Mouse (Mus musculus) CD4-positive, CD25-positive, alpha-beta regulatory T cell, adult 4 months (primary cell): ENCODE measurements around the gene Alg13. TPM values are rescaled to one million over a fixed set of nuclear protein-coding genes. Genes with fewer than 3 reads are reported as not detected.
A peak's percentile ranks its signal among the peaks of the same experiment; 100 is the strongest.

Experiments
- ATAC-seq: one replicate; pipeline ENCODE4 v1.8.0; 2017
- polyA plus RNA-seq, 2 experiments: library from polyadenylated mRNA; unstranded; fragments of 100-300 nt; shearing (Covaris generic); gene quantifications; one replicate each; pipeline ENCODE4 v1.2.1; 2017

The Alg13 gene
- 1 to 10 TPM; 4.5 to 8.1 TPM for polyA plus RNA-seq

DNA sequence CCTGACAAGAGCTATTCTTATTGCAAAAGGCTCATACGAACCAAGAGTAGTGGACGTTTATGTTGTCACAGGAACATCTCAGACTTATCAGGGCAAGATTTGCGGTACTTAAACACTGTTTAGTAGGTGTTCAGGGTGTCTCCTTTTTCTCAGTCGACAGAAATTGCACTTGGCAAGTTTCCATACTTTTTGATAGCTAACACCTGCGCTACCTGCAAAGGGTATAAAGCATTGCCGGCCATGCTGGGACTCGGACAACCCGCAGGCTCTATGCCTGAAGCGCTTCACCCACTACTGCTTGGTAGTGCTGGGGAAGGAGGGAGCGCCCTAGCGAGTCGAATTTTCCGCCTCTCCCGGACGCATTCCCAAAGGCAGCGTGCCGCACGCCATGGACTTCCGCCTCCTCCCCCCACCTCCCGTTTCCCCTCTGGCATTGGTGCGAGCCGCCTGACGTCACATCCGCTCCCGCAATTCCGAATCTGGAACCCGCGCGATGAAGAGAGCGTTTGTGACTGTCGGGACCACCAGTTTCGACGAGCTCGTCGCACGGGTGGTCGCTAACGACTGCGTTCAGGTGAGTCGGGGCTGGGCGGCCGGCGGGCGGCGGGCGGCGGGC lies at the start of gene Alg13:
Gene Alg13 (plus strand): TSS at position 257 of the 616 bp plus-strand sequence.
- ATAC-seq: peak; percentile 87

DNA sequence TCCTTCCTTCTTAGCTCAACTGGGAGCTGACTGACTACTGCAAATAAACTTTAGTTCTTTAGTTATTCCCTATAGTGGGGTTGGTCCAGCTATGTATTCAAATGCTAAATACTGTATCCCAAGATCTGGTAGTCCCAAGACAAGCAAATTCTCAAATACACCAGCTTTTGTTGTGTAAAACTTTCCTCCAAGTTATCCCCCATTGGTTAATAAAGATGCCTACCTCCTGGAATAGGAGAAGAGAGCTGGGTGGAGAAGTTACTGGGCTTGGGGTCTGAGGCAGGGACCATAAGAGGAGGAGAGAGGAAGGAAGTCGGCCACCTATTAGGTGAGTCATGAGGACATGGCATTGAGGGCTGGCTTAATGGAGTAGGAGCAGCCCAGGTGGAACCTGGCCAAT lies 49.0 kb upstream of the Alg13 start:
- ATAC-seq: no peak

DNA sequence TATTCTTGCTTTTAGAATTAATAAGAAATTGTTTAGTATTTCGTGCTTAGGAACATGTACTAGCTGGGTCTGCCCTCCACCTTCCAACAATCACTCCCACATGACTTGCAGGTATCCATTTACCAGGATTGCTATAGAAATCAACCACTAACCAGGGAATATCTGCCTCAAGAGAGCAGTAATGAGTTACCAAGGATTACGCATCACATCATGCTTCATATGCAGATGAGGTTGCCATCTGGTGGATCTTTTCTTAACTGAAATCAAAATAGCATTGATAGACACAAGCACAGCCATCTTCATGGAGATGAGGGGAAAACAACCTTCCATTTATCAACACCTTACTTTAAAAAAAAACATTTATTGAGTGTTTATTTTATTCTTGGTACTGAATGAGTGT lies 16.1 kb upstream of the Alg13 start:
- ATAC-seq: no peak

DNA sequence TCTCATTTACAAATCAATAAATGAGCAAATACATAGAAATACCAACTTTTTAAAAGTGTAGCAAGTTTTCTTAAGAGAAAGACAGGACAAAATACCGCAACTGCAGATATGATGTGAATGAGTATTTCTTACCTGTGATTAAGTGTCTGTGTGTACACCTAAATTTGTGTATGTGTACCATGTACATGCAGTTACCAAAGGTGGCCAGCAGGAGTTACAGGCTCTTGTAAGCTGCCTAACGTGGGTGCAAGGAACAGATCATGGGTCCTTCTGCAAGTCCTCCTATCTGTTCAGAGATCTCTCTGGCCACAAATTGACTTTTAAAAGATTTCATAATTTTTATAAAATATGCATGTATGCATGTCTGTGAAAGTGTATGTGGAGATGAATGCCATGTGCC lies 11.9 kb upstream of the Alg13 start:
- no peak for ATAC-seq

DNA sequence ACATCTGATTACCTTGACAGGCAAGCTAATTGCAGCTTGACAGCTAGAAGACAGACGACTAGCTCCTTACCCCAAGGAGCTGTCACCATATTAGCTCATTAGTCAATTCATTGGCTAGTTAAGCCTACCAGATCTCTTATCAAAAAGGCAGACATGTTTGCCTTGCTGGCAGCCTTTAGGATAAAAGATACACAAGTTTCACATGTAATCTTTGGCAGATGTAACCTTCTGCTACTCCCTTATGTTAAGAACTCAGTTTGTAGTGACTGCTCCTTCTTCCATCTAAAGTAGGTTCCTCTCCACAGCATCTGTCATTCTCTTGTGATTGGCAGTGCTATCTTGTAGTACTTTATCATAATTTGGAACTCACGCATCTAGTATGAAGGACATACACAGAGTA lies 3.6 kb upstream of the Alg13 start:
- ATAC-seq: no peak

DNA sequence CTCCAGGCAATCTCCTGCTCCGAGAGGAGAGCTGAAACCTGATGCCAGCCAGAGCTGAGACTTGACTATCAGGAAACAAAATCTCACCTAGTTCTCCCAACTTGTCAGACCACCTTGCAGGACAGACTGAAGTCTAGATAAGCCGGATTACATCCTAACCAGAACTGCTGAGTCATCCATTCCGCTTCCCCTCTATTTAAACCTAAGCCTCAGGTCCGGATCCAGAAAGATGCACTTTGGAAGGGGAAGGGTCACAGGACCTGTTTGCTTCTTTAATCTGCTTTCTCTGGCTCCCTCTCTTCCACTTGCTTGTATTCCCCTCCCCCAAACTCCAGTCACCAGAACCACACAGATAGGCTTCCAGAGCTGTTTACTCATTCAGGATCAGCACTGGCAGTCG lies 2.6 kb upstream of the Alg13 start:
- ATAC-seq: no peak

DNA sequence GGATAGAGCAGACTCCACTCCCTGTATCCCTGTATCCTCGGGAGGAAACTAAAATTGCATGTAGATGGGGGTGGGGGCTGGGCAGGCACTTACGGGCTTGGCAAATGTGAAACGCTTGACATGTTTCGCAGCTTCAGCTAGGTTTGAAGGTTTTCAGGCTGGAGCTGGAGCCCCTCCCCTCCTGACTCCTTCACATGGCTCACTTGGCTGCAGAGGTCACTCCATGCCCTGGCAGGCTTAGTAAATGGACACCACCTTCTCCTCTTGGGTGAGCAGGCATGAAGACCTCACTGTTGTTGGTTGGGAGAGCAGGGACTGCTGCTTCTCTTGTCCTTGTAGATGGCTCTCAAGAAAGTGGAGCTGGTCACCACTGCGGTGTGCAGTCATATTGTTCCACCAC lies 1.6 kb upstream of the Alg13 start:
- no peak for ATAC-seq

DNA sequence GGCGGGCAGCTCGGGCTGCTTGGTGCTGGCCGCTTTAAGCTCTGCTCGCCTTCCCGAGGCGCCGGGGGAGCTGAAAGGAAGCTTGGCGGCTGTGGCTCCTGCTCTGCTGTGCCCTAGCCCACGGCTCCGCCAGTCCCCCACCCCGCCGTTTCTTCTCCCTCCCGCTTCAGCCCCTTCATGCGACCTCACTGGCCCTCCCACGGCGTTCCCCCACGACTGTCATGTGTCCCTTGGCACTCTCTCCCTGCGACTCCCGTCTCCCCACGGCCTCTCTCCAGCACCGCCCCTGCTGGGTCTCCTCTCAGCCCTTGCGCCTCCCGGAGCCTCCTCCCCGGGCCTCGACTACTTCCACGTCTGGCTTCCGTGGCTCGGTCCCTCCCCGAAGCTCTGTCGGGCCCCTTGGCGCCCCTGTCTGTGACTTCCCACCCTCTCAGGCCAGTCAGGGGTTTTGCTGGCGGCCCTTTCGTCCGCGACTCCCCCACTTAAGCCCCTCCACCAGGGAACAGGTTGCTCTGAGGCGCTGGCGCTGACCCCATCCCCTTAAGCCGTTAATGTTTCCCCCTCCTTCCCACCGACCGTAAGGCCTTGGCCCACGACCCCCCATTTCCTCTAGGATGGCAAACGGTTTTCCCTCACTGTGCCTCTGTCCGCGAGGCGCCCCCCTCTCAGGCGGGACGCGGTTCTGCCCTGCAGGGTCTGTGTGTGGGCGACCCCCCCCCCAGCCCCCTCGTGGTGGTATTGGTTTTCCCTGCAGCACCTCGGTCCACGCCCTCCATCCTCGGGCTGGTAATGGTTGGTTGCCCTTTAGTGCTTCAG lies 768 bp downstream of the Alg13 start:
- peak; percentile 50 for ATAC-seq

DNA sequence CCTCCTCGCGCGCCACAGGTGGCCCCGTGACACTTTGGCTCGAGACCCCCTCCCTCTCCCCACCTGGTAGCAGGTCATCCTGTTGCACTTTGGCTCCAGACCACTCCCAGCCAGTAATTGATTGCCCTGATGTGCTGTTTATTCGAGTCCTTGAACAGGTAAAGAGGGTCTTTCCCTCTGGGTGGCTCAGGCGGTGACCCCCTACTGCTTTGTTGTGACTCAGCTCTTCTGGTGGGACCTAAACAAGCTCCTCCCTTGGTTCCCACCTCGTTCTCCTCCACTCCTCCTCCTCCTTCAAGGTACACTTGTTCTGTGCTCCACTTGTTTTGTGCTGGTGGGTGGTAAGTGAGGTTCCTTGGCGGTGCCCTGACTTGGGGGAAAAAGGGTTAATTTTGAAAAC lies 1.8 kb downstream of the Alg13 start:
- ATAC-seq: no peak

DNA sequence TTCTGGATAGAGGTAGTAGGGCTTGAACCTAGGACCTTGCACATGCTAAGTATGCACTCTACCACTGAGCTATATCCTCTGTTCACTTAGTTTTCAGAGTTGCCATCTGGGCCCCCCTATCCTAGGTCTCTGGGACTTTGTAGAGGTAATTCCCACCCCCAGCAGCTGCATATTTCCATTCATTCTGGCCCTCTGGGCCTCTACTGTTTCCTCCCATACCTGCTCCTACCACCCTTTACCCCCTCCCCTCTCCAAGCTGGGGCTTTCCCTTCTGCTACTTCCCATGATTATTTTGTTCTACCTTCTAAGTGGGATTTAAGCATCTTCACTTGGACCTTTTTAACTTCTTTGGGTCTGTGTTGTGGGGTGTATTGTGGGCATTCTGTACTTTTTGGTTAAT lies 7.8 kb downstream of the Alg13 start:
- no peak for ATAC-seq

DNA sequence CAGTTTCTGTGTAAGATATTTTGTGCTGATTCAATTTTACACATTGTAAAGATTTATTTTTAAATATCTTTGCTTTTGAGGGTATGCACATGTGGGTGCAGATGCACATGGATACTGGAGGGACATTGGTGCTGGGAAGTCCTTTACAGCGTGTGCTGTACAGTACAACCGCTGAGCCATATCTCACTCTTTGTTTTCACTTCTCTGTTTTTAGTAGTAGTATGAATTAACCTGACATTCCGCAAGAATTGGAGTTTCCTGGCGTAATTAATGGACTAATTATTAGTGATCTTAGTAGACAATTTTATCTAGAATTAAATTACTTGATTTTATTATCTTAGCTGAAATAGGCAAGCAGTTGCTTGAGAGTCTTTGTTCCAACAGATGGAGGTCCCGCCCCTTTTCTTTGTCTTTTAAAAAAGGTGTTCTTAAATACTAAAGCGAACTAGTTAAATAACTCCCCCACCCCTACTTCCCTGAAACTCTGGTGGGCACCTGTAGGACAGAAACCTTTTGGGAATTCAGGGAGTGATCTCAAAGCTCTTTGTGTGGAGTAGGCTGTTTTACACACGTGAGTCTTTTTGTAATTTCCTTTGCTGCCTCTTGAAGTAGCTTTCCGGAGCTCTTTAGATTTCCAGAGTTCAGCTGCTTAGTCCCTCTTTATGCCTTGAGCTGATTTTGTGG lies 17.9 kb downstream of the Alg13 start:
- ATAC-seq: no peak

DNA sequence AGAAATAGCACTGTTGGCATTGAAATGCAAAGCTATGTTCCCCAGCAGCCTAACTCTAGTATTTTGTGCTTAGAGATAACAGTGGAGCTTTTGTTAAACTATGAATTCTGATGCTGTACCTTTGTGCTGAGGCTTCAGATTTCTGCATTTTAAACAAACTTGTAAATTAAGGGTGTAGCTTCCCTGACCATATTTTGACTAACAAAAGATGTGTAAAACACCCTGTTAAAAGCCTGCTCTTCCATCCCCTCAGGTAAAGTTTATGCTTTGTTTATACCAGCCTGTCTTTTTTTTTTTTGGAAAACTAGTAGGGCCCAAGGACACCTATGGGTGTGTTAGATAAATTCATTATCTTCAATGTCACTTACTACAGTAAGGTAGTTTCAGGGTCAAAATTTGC lies 20.3 kb downstream of the Alg13 start:
- no peak for ATAC-seq

DNA sequence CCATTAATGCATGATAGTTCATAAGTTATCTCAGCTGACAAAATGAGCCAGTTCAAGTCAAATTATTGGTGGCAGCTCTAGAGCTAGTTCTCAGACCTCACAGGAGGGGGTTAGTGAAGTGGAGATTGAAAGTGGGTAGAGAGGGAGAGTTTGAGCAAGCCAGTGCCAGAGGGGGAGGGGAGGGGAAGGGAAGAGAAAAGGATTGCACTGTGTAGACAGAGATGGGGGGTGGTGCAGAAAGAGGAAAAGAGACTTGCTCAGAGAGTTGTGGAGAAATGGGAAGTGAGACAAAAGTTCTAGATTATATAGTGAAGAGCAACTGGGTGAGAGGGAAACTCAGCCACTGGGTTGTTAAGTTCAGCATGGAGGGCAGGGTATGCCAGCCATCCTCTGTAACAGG lies 20.8 kb downstream of the Alg13 start:
- ATAC-seq: no peak

DNA sequence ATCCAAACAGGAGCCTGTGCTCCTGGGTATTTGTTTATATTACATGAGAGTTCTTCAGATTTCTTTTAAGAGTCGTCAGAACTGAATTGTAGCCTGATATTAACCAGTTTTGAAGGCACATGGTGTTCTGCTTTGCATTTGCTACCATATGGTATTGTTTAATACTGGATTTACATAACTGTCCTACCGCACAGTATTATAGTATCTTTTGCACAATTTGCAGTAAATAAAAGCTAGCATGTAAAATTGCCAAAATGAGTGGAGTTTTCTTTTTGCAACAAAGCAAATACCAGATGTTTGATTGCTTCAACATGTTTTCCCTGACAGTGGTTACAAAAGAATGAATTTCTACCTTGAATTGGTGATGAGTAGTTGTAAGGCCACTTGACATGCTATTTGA lies 56.6 kb downstream of the Alg13 start:
- ATAC-seq: no peak

DNA sequence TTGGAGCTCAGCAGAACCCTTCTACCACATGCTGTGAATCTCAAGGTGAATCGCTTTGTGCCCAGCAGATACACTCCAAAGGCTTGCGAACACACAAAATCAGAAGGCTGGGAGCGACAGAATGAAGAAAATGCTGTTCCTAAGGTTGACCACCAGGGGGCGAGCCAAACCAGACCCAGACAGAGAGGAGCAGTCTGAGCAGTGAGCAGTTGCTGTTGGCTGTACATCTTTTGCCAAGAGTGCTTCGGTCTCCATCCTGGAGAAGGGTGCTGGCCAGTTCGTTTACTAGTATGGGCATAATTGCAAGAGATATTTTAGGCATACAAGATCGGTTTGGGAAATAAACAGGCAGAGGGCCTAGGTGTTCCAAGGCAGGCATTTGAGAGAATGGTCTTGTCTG lies 85.9 kb downstream of the Alg13 start:
- peak; percentile 43 for ATAC-seq

DNA sequence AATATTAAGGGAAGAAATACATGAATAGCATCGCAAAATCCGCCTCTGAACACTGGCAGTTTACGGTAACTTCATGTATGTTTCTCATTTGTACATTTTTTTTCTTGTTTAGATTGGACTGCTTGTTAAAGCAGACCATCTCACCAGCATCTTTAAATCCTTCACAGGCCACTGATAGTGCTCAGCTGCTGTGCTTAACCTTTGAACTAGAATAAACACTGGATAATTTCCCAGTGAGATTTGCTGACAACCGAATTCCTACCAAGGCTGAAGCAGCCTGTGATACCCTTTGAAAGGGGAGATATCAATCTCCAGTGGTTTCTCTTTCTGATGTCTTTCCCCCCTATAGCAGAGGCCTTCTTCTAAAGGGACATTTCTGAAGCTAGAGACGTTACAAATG lies 90.4 kb downstream of the Alg13 start:
- ATAC-seq: no peak

DNA sequence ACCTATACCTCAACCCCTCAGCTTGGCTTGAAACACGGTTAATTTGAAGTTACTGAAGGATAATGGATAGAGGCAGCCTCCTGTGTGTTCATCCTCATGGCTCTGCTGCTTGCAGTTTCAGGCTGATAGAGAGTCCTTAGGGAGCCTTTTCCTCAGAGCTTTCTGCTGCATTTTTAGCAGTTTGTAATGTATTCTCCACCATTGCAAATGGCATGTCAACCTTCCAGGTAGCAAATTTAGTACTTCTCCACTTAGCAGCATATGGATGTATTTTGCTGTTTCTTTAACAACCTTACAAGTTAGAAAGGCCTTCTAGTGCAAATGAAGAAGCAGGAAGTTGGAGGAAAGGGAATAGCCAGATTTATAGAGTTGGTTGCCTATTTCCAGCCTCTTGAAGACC lies 102.7 kb downstream of the Alg13 start:
- ATAC-seq: no peak

DNA sequence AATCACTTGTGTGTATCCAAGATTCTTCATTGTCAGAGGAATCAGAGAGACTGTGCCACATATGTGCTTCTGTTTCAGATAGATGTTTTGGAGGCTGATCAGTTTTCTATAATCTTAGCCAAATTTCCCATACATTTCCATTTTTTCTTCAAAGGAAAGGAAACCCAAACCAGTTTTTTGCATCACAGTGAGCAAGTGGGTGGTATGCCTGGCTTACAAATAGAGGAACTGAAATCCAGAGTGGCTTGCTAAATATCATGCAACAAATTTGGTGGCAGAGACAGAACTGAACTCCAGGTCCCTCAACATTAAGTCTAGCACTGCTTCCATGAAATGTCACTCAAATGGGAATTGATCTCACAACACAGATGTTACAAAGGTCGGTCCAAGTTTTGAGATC lies 103.5 kb downstream of the Alg13 start:
- ATAC-seq: no peak

DNA sequence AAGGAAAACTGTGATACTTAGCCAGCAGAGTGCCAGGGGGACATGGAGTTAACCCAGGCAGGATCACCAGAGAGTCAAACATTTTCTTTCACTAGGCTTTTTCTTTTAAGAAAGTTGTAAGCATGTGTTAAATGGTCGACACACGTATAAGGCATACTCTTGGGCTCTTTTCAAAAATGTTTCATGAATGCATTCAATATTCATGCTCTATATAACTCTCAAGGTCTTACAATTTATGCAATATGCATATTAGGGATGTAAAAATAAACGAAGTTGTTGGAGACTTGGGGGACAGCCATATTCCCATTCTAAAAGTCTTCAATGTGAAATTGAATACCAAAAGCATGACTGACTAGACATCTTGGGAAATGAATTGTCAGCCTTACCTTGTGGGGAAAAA lies 106.2 kb downstream of the Alg13 start:
- ATAC-seq: no peak

Other genes with a start within 250 kb of the Alg13 start
- gene A730046J19Rik, start 164.1 kb upstream of the Alg13 start, polyA plus RNA-seq: not detected
- not detected for gene Trpc5os, start 138.8 kb downstream of the Alg13 start, polyA plus RNA-seq